Mouse (Mus musculus) cerebellum, adult 2 months (tissue): Measurements from ENCODE around the gene Dennd2d. TPM values are rescaled to one million over a fixed set of nuclear protein-coding genes. Genes with fewer than 3 reads are reported as not detected.

ENCODE experiments used
- DNase-seq, 2 experiments: peaks; one replicate each; pipeline ENCODE4 v3.0.0; 2021
- H3K27ac ChIP-seq: fragments of 200-500 bp; 2 replicates; pipeline ENCODE4 v1.5.1; 2012; ENCODE audit warnings: low read length, control low read depth, inconsistent platforms; ENCODE audit not compliant: insufficient read depth
- H3K27me3 ChIP-seq: fragments of 200-500 bp; 2 replicates; pipeline ENCODE4 v1.6.1; 2012; ENCODE audit warnings: inconsistent platforms, mild to moderate bottlenecking, low read length, moderate library complexity; ENCODE audit not compliant: control insufficient read depth, insufficient read depth
- H3K4me1 ChIP-seq: fragments of 200-500 bp; 2 replicates; pipeline ENCODE4 v1.6.1; 2011; ENCODE audit warnings: low read length; ENCODE audit not compliant: control insufficient read depth, insufficient read depth
- H3K4me3 ChIP-seq: fragments of 200-500 bp; replicated peaks from 2 replicates; pipeline ENCODE3; 2011; ENCODE audit warnings: mild to moderate bottlenecking, low read depth, low read length, control low read depth; ENCODE audit not compliant: insufficient read depth
- CTCF ChIP-seq: fragments of 200-500 bp; IDR thresholded peaks from 2 replicates; pipeline ENCODE4 v1.5.1; 2011; ENCODE audit warnings: low read depth, mild to moderate bottlenecking, control low read depth, low read length, moderate library complexity, borderline replicate concordance; ENCODE audit not compliant: insufficient read depth
- POLR2A ChIP-seq: fragments of 200-500 bp; IDR thresholded peaks from 2 replicates; pipeline ENCODE4 v1.6.1; 2011; ENCODE audit warnings: low read length, control low read depth, borderline replicate concordance; ENCODE audit not compliant: insufficient read depth
- WGBS: fragments of 180-500 bp; shearing (Covaris S2); methylation state at CpG from one replicate; pipeline ENCODE4 v1.1.7; 2018; 5-methylcytosine and 5-hydroxymethylcytosine counted together
- polyA plus RNA-seq: library from polyadenylated mRNA; depleted of rRNA; stranded (reverse); fragments of >200 nt; gene quantifications from 2 replicates; pipeline ENCODE4 v1.2.3, GENCODE M21; 2012

Gene Dennd2d
- polyA plus RNA-seq, 1 experiment = 0.77 TPM

DNA sequence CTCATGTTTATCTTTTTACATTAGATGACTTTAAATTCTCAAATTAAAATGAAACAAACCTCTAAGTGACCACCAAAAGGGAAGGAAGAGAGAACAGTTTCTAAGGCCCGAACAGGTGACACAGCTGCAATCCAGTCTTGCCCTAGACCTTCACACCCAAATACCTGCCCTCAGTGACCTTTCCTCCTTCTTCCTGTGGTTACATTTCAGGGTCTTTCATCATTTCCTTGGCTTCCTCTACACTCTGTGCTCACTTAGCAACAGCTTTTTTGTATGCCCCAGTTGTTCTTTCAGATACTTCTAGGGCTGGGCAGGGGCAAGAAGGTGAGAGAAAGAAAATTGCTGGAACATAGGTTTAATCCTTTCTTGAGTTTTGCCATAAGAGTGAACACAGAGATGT lies 17.5 kb upstream of the Dennd2d start:
- H3K4me3 ChIP-seq = no peak overlapping the region
- WGBS = 86% methylated on average over 1 of the region's 1 CpGs
- no peaks in the 10 kb centered on the region for H3K27me3 ChIP-seq
- DNase-seq = no peak
- H3K27ac ChIP-seq = no peak overlapping the region
- no peak for TF ChIP-seq POLR2A
- TF ChIP-seq CTCF = no peak
- no peaks in the 10 kb centered on the region for H3K4me1 ChIP-seq

GRCm38 (mm10) chr3:106474210-106474609 lies 8.0 kb upstream of the Dennd2d start:
- 84% methylated on average over 4 of the region's 4 CpGs for WGBS
- Histone ChIP-seq H3K27me3 (no peaks in the 10 kb centered on the region), H3K4me3 (no peak overlapping the region), H3K27ac (no peak overlapping the region), H3K4me1 (no peaks in the 10 kb centered on the region)
- TF ChIP-seq CTCF = no peak
- no peak for DNase-seq

GRCm38 (mm10) chr3:106476863-106477262 lies 5.3 kb upstream of the Dennd2d start:
- 73% methylated on average over 1 of the region's 1 CpGs for WGBS

GRCm38 (mm10) chr3:106483297-106483696 lies 1.1 kb downstream of the Dennd2d start:
- TF ChIP-seq CTCF = no peak
- TF ChIP-seq POLR2A = no peak
- H3K4me1 ChIP-seq = no peaks in the 10 kb centered on the region
- WGBS = 67% methylated on average over 7 of the region's 7 CpGs
- DNase-seq = no peak
- no peak overlapping the region for H3K27ac ChIP-seq
- no peaks in the 10 kb centered on the region for H3K27me3 ChIP-seq
- H3K4me3 ChIP-seq = no peak overlapping the region

More at GRCm38 (mm10) chr3:106476863-106477262, 5.3 kb upstream of the Dennd2d start:
- Histone ChIP-seq H3K4me3 (no peak overlapping the region), H3K27ac (no peak overlapping the region), H3K27me3 (no peaks in the 10 kb centered on the region), H3K4me1 (no peaks in the 10 kb centered on the region)
- no peak for TF ChIP-seq CTCF
- no peak for TF ChIP-seq POLR2A
- DNase-seq = no peak

- TF ChIP-seq CTCF (no peak), POLR2A (no peak)
- H3K4me3 ChIP-seq = no peak overlapping the region
- H3K27me3 ChIP-seq = no peaks in the 10 kb centered on the region
- no peak overlapping the region for H3K27ac ChIP-seq
- DNase-seq = no peak
- WGBS = 86% methylated on average over 4 of the region's 4 CpGs
- H3K4me1 ChIP-seq = no peaks in the 10 kb centered on the region
Measured at GRCm38 (mm10) chr3:106483796-106484405, 1.7 kb downstream of the Dennd2d start.

DNA sequence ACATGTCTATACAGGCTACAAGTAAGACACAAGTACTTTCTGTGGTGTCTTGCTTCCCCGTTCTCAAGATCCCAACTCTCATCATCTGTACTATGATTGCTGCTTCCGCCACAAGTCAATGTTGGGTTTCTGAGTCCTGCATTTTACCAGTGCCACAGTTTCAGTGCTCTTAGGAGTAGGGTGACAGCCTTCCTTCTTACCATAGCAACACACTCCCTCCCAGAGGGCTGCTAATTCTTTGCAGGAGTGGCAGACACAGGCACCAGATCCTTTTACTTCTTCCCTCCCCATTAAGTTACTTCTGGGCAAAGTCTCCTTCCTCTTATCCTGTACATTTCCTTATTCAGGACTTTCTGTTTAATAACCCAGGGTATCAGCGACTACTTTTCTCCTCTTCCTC lies 2.7 kb downstream of the Dennd2d start:
- 95% methylated on average over 3 of the region's 3 CpGs for WGBS
- Histone ChIP-seq H3K27ac (no peak overlapping the region), H3K4me1 (no peaks in the 10 kb centered on the region), H3K4me3 (no peak overlapping the region), H3K27me3 (no peaks in the 10 kb centered on the region)
- no peak for TF ChIP-seq POLR2A
- TF ChIP-seq CTCF = no peak
- DNase-seq = no peak

DNA sequence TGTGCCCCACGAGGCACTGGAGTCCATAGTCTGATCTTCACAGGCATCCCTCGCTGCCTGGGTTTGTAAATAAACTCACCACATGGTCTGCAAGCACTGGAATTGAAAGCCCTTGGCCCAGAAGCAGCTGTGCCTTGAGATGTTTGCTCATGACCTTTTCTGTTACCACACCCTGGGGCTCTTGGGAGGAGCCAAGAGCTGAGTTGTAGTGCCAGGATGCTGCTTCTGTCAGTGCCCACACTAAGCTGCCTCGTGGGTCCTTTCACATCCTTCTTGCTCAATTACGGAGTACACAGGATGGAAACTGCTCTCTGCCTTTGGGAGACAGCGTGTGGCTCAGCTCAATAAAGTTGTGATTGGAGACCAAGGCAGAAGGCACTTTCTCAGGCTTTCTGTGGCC lies 3.6 kb downstream of the Dennd2d start:
- H3K4me3 ChIP-seq = no peak overlapping the region
- no peak for DNase-seq
- no peaks in the 10 kb centered on the region for H3K4me1 ChIP-seq
- WGBS = 61% methylated on average over 5 of the region's 5 CpGs
- H3K27ac ChIP-seq = no peak overlapping the region
- no peaks in the 10 kb centered on the region for H3K27me3 ChIP-seq
- TF ChIP-seq CTCF (no peak), POLR2A (no peak)

DNA sequence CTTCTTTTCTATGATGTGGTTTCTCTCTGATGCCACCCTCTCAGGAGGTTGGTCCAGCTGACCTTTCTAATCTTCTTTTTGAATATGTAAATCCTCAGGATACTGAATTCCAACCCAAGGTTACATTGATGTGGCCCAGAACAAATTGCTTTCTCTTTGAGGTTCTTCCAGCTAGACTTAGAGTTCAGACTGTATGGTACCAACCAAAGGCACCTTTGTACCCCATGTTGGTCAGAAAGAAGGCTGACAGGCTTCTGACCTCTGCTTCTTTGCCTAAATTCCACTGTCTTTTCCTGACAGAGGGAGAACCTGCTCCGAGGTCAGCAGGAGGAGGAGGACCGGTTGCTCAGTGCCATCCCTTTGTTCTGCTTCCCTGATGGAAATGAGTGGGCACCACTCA lies 5.3 kb downstream of the Dennd2d start:
- DNase-seq = no peak
- 78% methylated on average over 2 of the region's 2 CpGs for WGBS
- H3K27me3 ChIP-seq = no peaks in the 10 kb centered on the region

GRCm38 (mm10) chr3:106490239-106490638 lies 8.0 kb downstream of the Dennd2d start:
- Histone ChIP-seq H3K4me3 (no peak overlapping the region), H3K4me1 (no peaks in the 10 kb centered on the region), H3K27me3 (no peaks in the 10 kb centered on the region), H3K27ac (no peak overlapping the region)
- TF ChIP-seq POLR2A = no peak
- TF ChIP-seq CTCF = no peak
- DNase-seq = no peak
- WGBS = 84% methylated on average over 4 of the region's 4 CpGs

More for the DNA sequence above, 5.3 kb downstream of the Dennd2d start:
- H3K4me3 ChIP-seq = no peak overlapping the region
- TF ChIP-seq POLR2A (no peak), CTCF (no peak)
- H3K4me1 ChIP-seq = no peaks in the 10 kb centered on the region
- H3K27ac ChIP-seq = no peak overlapping the region
